Mouse (Mus musculus) gastrocnemius, postnatal 4 days (tissue): ENCODE measurements around the gene Nedd4. TPM values are rescaled to one million over a fixed set of nuclear protein-coding genes. Genes with fewer than 3 reads are reported as not detected.
A peak's percentile ranks its signal among the peaks of the same experiment; 100 is the strongest.

Source experiments
- DNase-seq, 2 experiments: peaks; one replicate each; pipeline ENCODE4 v3.0.0; 2021 to 2022; ENCODE audit warnings: low spot score in 2 of 2, mixed read lengths in 2 of 2
- total RNA-seq, 2 experiments: library from RNA; stranded (reverse); gene quantifications; 2 replicates each; pipeline ENCODE4 v1.2.3; 2021

The Nedd4 gene
- total RNA-seq, 2 experiments from 2014 or later = 884 to 908 TPM

DNA sequence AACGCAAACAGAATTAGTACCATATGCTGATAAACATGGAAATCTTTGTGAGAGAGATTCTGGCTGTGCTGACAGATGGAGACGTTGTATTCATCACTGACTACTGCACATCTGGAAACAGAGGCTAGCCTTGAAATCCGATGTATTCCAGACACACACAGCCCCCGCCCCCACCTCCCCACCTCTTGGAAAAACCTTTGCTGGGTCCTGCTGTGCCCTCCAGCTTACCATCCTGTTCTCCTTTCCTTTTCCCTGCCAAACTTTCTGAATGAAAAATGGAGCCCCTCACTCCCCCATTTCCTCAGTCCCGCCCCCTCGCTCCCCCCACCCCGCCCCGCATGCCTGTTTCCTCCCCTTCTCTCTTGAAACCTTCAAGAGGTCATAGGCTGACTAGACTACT lies 120.0 kb downstream of the Nedd4 start:
- no peak for DNase-seq

GRCm38 (mm10) chr9:72787732-72788131 lies 125.6 kb downstream of the Nedd4 start:
- DNase-seq = no peak

DNA sequence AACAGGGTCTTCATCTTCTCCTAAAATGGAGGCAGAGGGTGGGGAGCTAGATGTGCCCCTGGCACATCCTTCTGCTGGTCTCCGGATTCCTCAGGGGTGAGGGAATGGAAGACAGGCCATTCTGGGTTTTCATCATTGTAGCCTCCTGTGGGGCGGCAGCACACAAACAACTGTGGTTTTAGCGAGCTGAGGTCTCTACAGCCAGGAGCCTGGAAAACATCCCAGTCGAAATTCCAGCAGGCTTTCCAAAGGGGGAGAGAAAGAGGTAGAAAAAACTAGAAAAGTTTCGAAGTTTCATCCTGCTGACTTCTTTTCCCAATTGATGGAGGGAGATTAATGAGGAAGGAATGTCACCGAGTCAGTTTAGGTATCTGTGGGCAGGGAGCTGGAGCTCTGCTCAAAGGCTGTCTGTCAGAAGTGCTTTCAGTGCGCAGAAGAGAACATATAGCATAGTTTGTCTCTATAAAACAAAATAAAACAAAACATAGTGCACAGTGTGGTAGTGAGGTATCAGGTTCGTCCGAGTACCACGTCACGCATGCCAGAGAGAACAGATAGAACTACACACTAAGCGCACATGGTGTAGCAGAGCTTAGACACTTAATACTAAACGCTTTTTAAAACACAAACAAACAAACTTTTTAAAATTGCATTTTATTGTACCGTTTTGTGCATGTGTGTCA lies 128.5 kb downstream of the Nedd4 start:
- DNase-seq = peak in 1 of 2 experiments; percentile 31

DNA sequence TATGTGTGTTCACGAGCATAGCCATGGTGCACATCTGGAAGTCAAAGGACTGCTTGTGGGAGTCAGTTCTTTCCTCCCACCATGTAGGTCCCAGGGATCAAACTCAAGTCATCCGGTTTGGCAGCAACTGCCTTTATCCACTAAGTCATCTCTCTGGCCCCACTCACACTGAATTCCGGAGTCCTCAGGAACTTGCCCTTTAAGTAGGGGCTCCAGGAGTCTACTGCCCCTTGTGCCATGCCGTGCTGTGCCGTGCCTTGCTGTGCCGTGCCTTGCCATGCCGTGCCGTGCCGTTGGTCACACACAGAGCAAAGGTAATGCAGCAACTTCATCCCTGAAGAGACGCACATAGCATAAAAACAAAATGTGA lies 129.1 kb downstream of the Nedd4 start:
- no peak for DNase-seq

GRCm38 (mm10) chr9:72791681-72792080 lies 129.5 kb downstream of the Nedd4 start:
- DNase-seq = peak in 1 of 2 experiments; percentile 24

DNA sequence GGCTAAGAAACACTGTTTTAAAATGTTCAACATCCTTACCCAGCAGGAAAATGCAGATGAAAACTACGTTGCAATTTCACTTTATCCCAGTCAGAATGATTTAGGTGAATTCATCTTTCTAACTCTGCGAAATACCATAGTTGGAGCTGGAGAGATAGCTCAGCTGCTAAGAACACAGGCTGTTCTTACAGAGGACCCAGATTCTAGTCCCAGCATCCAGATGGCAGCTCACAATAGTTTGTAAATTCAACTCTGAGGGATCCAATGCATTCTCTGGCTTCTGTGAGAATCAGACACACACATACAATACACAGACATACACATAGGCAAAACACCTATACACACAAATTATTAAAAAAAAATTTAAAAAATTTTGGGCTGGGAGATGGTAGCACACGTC lies 133.1 kb downstream of the Nedd4 start:
- no peak for DNase-seq

DNA sequence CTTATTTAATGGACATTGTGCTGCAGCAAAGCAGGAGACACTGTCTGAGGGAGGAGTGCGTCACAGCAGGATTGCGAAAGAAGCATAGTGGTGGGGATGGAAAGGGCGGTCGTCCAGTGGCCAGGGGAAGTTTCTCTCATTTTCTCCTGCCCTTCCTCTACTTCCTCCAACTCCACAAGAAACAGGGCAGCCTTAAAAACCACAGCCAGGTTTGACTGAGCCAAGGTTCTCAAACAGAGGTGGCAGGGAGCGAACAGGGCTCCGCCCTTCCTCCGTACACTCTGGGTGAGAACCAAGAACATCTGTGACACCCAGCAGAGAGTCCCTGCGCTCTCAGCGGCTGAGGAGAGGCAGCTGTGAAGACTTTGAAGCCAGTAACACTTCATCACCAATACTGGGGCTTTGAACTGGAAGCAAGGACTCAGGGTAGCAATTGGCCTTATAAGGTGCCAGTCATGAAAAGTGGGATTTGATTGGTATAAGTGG lies 135.0 kb downstream of the Nedd4 start:
- DNase-seq = no peak

Other genes with a start within 250 kb of the Nedd4 start
- gene Mns1, start 224.3 kb upstream of the Nedd4 start, total RNA-seq = 1 to 10 TPM; 2.2 to 2.9 TPM
- 1 to 10 TPM; 4.0 to 5.3 TPM for gene Tex9, start 170.1 kb upstream of the Nedd4 start, total RNA-seq
- gene Rfx7, start 130.1 kb upstream of the Nedd4 start, total RNA-seq = 10 to 100 TPM; 38.9 to 39.0 TPM
- gene Prtg, start 144.5 kb downstream of the Nedd4 start, total RNA-seq = 1 to 10 TPM in 1 of 2 experiments, under 1 TPM in 1; 0.98 to 1.9 TPM